Mouse (Mus musculus) forebrain, embryonic 12.5 days (tissue): Measurements from ENCODE around the gene Lenep. TPM values are rescaled to one million over a fixed set of nuclear protein-coding genes. Genes with fewer than 3 reads are reported as not detected.
"Not testable (repeated sequence)": the region's sequence is repeated elsewhere in the genome, so short reads cannot be mapped to it uniquely, and the experiment has no call there.

Experiments
- ATAC-seq: fragments of 200-750 bp; cut with Nextera tagmentation; 2 replicates; pipeline ENCODE4 v1.8.0; 2017; ENCODE audit warnings: moderate TSS enrichment; ENCODE audit not compliant: low FRiP score
- H3K27ac ChIP-seq: fragments of 300-500 bp; sonication (generic); 2 replicates; pipeline ENCODE4 v1.5.1; 2016; ENCODE audit warnings: mild to moderate bottlenecking
- H3K27me3 ChIP-seq: fragments of 300-500 bp; sonication (generic); 2 replicates; pipeline ENCODE4 v1.6.1; 2016; ENCODE audit warnings: mild to moderate bottlenecking
- H3K36me3 ChIP-seq: fragments of 300-500 bp; sonication (generic); replicated peaks from 2 replicates; pipeline ENCODE4 v1.6.1; 2016; ENCODE audit warnings: mild to moderate bottlenecking
- H3K4me1 ChIP-seq: fragments of 300-500 bp; sonication (generic); 2 replicates; pipeline ENCODE4 v1.6.1; 2016
- H3K4me2 ChIP-seq: fragments of 300-500 bp; sonication (generic); 2 replicates; pipeline ENCODE4 v1.6.1; 2016; ENCODE audit warnings: mild to moderate bottlenecking, moderate library complexity
- H3K4me3 ChIP-seq: fragments of 300-500 bp; sonication (generic); replicated peaks from 2 replicates; pipeline ENCODE4 v1.5.1; 2016; ENCODE audit warnings: mild to moderate bottlenecking
- H3K9ac ChIP-seq: fragments of 300-500 bp; sonication (generic); 2 replicates; pipeline ENCODE4 v1.6.1; 2016; ENCODE audit warnings: mild to moderate bottlenecking
- H3K9me3 ChIP-seq: fragments of 300-500 bp; sonication (generic); 2 replicates; pipeline ENCODE4 v1.6.1; 2016
- WGBS: fragments of 180-500 bp; shearing (Covaris S2); methylation state at CpG from one replicate; pipeline ENCODE4 v1.1.7; 2016; 5-methylcytosine and 5-hydroxymethylcytosine counted together
- polyA plus RNA-seq: library from polyadenylated mRNA; unstranded; fragments of >200 nt; fragmentation: Nextera tagmentation; extraction: Ambion mirVana; gene quantifications from 2 replicates; pipeline ENCODE4 v1.2.1, GENCODE M21; 2016

The Lenep gene
- polyA plus RNA-seq, 1 experiment from 2014 or later, result 0.24 TPM

DNA sequence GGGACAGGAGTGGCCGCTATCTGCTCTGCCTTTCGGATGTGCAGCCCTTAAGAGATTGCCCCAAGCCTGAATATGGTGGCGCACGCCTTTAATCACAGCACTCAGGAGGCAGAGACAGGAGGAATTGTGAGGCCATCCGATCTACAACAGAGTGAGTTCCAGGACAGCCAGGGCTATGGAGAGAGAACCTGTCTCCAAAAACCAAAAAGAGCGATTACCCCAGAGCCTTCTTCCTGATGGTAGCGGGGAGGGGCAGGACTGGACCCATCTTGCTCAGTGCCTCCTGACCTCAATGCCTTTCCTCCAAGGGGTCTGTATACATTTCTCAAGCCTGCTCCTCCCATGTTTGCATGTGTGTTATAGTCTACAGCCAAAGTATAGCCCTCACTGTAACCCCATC is 26.4 kb upstream of the Lenep start:
- Histone ChIP-seq H3K36me3 (peaks cover 41% of the 10 kb centered on the region), H3K4me1 (peaks cover 14% of the 10 kb centered on the region)
- not testable (repeated sequence) for H3K27me3 ChIP-seq, H3K9ac ChIP-seq, ATAC-seq, H3K9me3 ChIP-seq, H3K4me3 ChIP-seq, H3K27ac ChIP-seq, H3K4me2 ChIP-seq
- WGBS, result 94% methylated on average over 7 of the region's 7 CpGs

DNA sequence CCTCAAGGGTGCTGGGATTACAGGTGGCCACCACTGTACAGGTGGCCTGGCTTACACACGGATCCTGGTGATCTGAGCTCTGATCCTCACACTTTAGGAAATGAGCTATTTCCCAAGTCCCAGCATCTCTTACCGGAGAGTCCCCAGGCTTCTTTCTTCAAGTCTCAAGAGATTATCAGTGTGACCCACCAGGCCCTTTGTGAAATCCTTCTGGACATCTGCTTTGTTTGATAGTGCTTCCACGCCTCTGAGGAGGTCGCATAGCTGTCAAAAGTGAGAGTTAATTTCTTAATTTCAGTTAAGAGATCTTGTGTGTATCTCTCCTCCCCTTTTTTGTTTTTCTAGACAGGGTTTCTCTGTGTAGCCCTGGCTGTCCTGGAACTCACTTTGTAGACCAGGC is 23.3 kb upstream of the Lenep start:
- no peak overlapping the region for H3K9ac ChIP-seq
- no peak overlapping the region for H3K27ac ChIP-seq
- no peak overlapping the region for H3K4me2 ChIP-seq
- WGBS, result 89% methylated on average over 4 of the region's 4 CpGs
- H3K27me3 ChIP-seq, result no peaks in the 10 kb centered on the region
- no peak for ATAC-seq
- peaks cover 29% of the 10 kb centered on the region for H3K4me1 ChIP-seq
- peaks cover 24% of the 10 kb centered on the region for H3K36me3 ChIP-seq
- no peaks in the 10 kb centered on the region for H3K9me3 ChIP-seq
- H3K4me3 ChIP-seq, result no peak overlapping the region

DNA sequence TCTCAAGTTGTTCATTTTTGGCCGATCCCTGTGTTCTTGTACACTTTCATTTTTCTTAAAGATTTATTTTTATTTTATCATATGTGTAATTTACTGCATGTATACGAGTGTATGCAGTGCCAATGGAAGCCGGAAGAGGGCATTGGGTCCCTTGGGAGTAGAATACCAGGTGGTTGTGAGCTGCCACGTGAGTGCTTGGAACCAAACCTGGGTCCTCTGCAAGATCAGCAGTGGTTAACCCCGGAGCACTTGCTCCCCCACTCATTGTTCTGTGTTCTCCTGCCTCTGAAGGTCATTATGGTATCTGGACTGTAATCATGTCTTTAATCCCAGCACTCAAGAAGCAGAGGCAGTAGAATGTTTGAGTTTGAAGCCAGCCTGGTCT is 22.5 kb upstream of the Lenep start:
- WGBS, result 88% methylated on average over 5 of the region's 5 CpGs
- no peak overlapping the region for H3K9ac ChIP-seq
- H3K4me3 ChIP-seq, result no peak overlapping the region
- peaks cover 29% of the 10 kb centered on the region for H3K4me1 ChIP-seq
- no peaks in the 10 kb centered on the region for H3K9me3 ChIP-seq
- no peak overlapping the region for H3K27ac ChIP-seq
- H3K27me3 ChIP-seq, result no peaks in the 10 kb centered on the region
- H3K36me3 ChIP-seq, result peaks cover 24% of the 10 kb centered on the region
- no peak for ATAC-seq
- no peak overlapping the region for H3K4me2 ChIP-seq

- no peak overlapping the region for H3K4me2 ChIP-seq
- peaks cover 24% of the 10 kb centered on the region for H3K36me3 ChIP-seq
Observed at GRCm38 (mm10) chr3:89424416-89425140, 22.0 kb upstream of the Lenep start.

DNA sequence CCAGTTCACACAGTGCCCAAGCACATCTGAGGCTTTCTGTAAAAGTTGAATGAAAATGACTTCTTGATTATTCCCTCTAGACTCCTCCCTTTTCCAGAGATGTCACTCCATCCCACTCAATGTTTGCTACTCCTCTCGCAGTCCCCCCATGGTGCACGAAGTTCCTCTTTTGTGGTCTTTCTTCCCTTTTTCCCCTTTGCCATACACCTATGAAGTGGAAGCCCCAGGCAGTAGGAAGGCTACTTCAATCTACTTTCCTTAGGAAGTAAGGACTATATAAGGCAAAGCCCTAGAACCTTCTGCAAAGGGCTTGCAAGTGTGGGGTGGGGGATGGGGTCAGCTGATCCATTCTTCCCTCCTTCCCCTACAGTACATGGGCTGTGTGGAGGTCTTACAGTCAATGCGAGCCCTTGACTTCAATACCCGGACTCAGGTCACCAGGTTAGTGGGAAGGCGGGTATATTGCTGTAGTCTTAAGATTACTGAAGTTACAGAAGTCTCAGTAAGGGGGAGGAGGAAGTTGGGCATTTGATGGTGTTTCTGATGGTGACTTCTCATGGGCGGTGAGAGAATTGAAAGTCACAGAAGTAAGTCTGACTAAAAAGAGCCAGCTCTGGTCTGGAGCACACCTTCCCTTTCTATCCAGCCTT is 20.1 kb upstream of the Lenep start:
- Histone ChIP-seq H3K4me1 (peaks cover 40% of the 10 kb centered on the region), H3K27me3 (no peaks in the 10 kb centered on the region), H3K9me3 (no peaks in the 10 kb centered on the region), H3K36me3 (peaks cover 24% of the 10 kb centered on the region), H3K4me3 (peak overlapping the region; percentile 37; the same call in 1 of the 2 replicates), H3K9ac (peak overlapping the region; percentile 65; the same call in 1 of the 2 replicates), H3K4me2 (peak overlapping the region; percentile 60; the same call in 1 of the 2 replicates), H3K27ac (no peak overlapping the region)
- ATAC-seq, result no peak
- WGBS, result 76% methylated on average over 6 of the region's 6 CpGs

More at GRCm38 (mm10) chr3:89424416-89425140, 22.0 kb upstream of the Lenep start:
- 95% methylated on average over 5 of the region's 5 CpGs for WGBS
- Histone ChIP-seq H3K9me3 (no peaks in the 10 kb centered on the region), H3K9ac (no peak overlapping the region), H3K27me3 (no peaks in the 10 kb centered on the region), H3K4me3 (no peak overlapping the region), H3K27ac (no peak overlapping the region), H3K4me1 (peaks cover 34% of the 10 kb centered on the region)
- ATAC-seq, result no peak

DNA sequence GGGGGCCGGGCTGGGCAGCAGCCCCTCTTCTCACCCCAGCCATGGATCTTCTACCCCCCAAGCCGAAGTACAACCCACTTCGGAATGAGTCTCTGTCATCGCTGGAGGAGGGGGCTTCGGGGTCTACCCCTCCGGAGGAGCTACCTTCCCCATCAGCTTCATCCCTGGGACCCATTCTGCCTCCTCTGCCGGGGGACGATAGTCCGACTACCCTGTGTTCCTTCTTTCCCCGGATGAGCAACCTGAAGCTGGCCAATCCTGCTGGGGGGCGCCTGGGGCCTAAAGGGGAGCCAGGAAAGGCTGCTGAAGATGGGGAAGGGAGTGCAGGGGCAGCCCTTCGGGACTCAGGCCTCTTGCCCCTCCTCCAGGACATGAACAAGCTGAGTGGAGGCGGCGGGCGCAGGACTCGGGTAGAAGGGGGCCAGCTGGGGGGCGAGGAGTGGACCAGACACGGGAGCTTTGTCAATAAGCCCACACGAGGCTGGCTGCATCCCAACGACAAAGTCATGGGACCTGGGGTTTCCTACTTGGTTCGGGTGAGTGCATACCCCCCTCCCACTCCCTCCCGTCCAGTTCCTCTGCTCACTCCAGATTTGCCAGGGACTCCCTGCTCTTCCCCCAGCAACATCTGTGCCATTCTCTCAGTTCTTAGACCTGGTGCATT is 19.3 kb upstream of the Lenep start:
- peaks cover 44% of the 10 kb centered on the region for H3K4me1 ChIP-seq
- no peak for ATAC-seq
- 6% methylated on average over 22 of the region's 22 CpGs for WGBS

GRCm38 (mm10) chr3:89421002-89421774 is 18.6 kb upstream of the Lenep start:
- ATAC-seq, result peak; percentile 22; the same call in 1 of the 2 replicates
- Histone ChIP-seq H3K4me1 (peaks cover 52% of the 10 kb centered on the region), H3K9me3 (no peaks in the 10 kb centered on the region), H3K36me3 (peaks cover 16% of the 10 kb centered on the region), H3K27me3 (no peaks in the 10 kb centered on the region), H3K4me2 (peak overlapping the region; percentile 60), H3K4me3 (peak overlapping the region; percentile 37), H3K9ac (peak overlapping the region; percentile 65), H3K27ac (peak overlapping the region; percentile 65)
- 4% methylated on average over 11 of the region's 11 CpGs for WGBS

More for the DNA sequence above, 19.3 kb upstream of the Lenep start:
- H3K36me3 ChIP-seq, result peaks cover 17% of the 10 kb centered on the region
- H3K27ac ChIP-seq, result peak overlapping the region; percentile 65
- H3K9me3 ChIP-seq, result no peaks in the 10 kb centered on the region
- H3K4me3 ChIP-seq, result peak overlapping the region; percentile 37
- peak overlapping the region; percentile 65 for H3K9ac ChIP-seq
- peak overlapping the region; percentile 60 for H3K4me2 ChIP-seq
- H3K27me3 ChIP-seq, result no peaks in the 10 kb centered on the region

DNA sequence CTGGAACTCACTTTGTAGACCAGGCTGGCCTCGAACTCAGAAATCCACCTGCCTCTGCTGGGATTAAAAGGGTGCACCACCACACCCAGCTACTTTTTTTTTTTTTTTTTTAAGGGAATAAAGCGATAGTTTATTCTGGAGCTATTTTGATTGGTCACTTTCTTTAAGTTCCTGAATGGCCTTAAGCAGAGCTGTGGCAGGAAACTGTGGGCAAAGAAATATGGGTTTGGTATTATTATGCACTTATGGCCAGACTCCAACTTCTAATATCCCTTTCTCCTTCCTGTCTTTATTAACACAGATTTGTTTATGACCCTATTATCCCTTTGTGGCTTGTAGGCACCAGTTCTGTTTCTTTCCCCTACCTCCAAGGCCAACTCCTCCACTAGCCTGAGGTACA is 17.8 kb upstream of the Lenep start:
- Histone ChIP-seq H3K27me3 (no peaks in the 10 kb centered on the region), H3K4me3 (no peak overlapping the region), H3K9me3 (no peaks in the 10 kb centered on the region), H3K9ac (no peak overlapping the region), H3K4me1 (peaks cover 53% of the 10 kb centered on the region), H3K4me2 (peak overlapping the region; percentile 60; the same call in 1 of the 2 replicates), H3K27ac (peak overlapping the region; percentile 65; the same call in 1 of the 2 replicates), H3K36me3 (peaks cover 24% of the 10 kb centered on the region)
- no peak for ATAC-seq
- WGBS, result 73% methylated on average over 2 of the region's 2 CpGs

DNA sequence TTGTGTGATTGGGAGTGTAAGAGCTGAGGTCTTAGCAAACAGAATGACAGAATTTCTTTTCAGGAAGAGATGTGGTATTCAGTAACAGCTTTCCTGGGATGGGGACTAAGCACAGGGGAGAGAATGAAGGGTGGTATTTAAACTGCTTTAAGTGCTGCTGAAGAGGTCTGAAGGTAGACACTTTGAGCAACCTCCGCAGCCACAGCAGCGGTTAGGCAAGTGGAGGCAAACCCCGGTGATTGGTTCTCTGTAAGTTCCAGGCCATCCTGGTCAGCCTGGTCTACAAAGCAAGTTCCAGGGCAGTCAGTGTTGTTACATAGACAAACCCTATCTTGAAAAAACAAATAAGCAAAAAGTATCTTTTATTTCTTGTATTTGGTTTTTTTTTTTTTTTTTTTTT is 17.4 kb upstream of the Lenep start:
- WGBS, result 32% methylated on average over 3 of the region's 3 CpGs
- ATAC-seq, result no peak
- peaks cover 53% of the 10 kb centered on the region for H3K4me1 ChIP-seq

GRCm38 (mm10) chr3:89419571-89419970 is 17.0 kb upstream of the Lenep start:
- no peaks in the 10 kb centered on the region for H3K9me3 ChIP-seq
- peaks cover 26% of the 10 kb centered on the region for H3K36me3 ChIP-seq
- 7% methylated on average over 9 of the region's 9 CpGs for WGBS
- peak overlapping the region; percentile 93 for H3K4me2 ChIP-seq
- no peaks in the 10 kb centered on the region for H3K27me3 ChIP-seq
- H3K4me1 ChIP-seq, result peaks cover 53% of the 10 kb centered on the region
- ATAC-seq, result no peak
- H3K9ac ChIP-seq, result peak overlapping the region; percentile 71
- peak overlapping the region; percentile 59 for H3K4me3 ChIP-seq
- peak overlapping the region; percentile 93 for H3K27ac ChIP-seq

More for the DNA sequence above, 17.4 kb upstream of the Lenep start:
- peak overlapping the region; percentile 71; the same call in 1 of the 2 replicates for H3K9ac ChIP-seq
- peak overlapping the region; percentile 59 for H3K4me3 ChIP-seq
- no peaks in the 10 kb centered on the region for H3K27me3 ChIP-seq
- H3K9me3 ChIP-seq, result no peaks in the 10 kb centered on the region
- H3K27ac ChIP-seq, result peak overlapping the region; percentile 93; the same call in 1 of the 2 replicates
- peaks cover 26% of the 10 kb centered on the region for H3K36me3 ChIP-seq
- peak overlapping the region; percentile 93 for H3K4me2 ChIP-seq

GRCm38 (mm10) chr3:89418861-89419250 is 16.3 kb upstream of the Lenep start:
- Histone ChIP-seq H3K4me1 (peaks cover 53% of the 10 kb centered on the region), H3K36me3 (peaks cover 28% of the 10 kb centered on the region), H3K27me3 (no peaks in the 10 kb centered on the region), H3K9ac (peak overlapping the region; percentile 71), H3K4me2 (peak overlapping the region; percentile 93), H3K4me3 (peak overlapping the region; percentile 59), H3K27ac (peak overlapping the region; percentile 93), H3K9me3 (no peaks in the 10 kb centered on the region)
- WGBS, result under 1% methylated on average over 16 of the region's 16 CpGs
- ATAC-seq, result peak; percentile 24
